Mouse (Mus musculus): ENCODE results near the gene Gm21767. TPM values are rescaled to one million over a fixed set of nuclear protein-coding genes. Genes with fewer than 3 reads are reported as not detected.
"Not testable (repeated sequence)": the region's sequence is repeated elsewhere in the genome, so short reads cannot be mapped to it uniquely, and the experiment has no call there.

The Gm21767 gene
- not detected in 2 replicates for polyA plus RNA-seq (2015; fragmentation: Nextera tagmentation; extraction: Ambion mirVana)

DNA sequence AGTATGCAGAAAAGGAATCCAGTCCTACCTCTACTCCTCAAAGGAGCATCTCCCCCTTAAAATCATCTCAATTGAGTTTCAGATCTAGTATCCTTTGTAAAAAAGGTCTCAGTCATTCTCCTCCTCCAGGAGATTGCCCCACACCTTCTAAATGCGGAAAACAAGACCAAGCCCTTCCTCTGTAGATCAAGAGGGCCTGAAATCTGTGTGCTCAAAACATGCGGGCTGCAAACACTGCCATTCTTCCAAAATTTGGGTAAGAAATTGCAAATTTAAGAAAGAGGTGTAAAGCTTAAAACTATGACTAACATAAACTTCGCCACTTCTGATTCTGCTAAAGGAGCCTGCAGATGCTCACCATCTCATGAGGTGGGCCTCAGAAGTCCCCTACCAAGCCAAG is at the start of gene Gm21767:
Gene Gm21767, plus strand, starts transcription at position 301 of the 400 bp plus-strand sequence.
- H3K27me3 ChIP-seq; ATAC-seq; H3K4me1 ChIP-seq; H3K4me2 ChIP-seq; H3K27ac ChIP-seq; H3K4me3 ChIP-seq; H3K36me3 ChIP-seq (ENCODE audit: poor library complexity, severe bottlenecking); H3K9ac ChIP-seq; H3K9me3 ChIP-seq (replicated peaks): not testable (repeated sequence)
- WGBS = no CpG with 5 or more reads among the region's 3 CpGs
